Mouse (Mus musculus) heart, postnatal 14 days (tissue): ENCODE data around the gene S100pbp. TPM values are rescaled to one million over a fixed set of nuclear protein-coding genes. Genes with fewer than 3 reads are reported as not detected.

ENCODE experiments used
- DNase-seq, 2 experiments: peaks; one replicate each; pipeline ENCODE4 v3.0.0; 2021 to 2022
- intact Hi-C: fragments of 180-260 bp; cut with DNase I; formaldehyde crosslinking; loops from one replicate; pipeline ENCODE4 v1.15.1; 2025
- total RNA-seq, 2 experiments: library from RNA; stranded (reverse); gene quantifications; 2 replicates each; pipeline ENCODE4 v1.2.3; 2021

Gene S100pbp
- total RNA-seq, 2 experiments from 2014 or later, result 16.7 to 17.7 TPM

DNA sequence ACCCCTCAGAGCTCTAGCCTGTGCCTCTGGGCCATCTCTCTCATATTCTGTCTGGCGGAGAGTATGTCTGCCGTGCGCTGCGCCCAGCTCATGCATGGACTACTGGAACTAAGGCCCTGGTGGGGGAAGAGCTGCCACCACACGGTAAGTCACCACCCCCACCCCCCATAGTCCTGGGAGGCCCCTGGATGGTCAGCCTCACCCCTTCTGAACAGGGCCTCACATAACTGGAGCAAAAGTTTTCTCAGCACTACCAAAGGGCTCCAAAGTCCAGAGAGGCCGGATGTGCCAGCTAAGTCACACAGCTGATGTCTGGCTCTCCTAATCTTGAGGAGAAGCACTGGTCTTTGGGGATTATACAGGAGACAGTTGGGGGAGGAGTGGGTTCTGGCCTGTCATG, 78.7 kb downstream of the S100pbp start:
- DNase-seq, result no peak
- intact Hi-C loops, result no loop called here

DNA sequence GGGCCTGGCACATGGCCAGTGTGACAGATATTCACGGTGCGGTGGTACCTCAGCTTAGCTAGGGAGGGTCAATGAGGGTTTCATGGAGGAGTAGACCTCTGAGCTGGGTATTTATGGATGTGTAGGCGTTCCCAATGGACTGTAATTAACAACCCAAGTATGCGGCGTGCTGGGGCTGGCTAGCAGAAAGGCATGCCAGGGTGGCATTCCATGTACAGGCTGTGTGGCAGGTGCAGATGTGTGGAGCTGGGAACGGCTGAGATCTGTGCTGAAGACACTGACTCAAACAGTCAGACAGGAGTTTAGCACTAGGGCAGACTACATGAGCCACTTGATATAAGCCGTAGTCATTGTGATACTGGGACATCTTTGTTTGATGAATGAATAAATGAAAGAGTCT, 80.9 kb downstream of the S100pbp start:
- no peak for DNase-seq
- intact Hi-C loops, result no loop called here

DNA sequence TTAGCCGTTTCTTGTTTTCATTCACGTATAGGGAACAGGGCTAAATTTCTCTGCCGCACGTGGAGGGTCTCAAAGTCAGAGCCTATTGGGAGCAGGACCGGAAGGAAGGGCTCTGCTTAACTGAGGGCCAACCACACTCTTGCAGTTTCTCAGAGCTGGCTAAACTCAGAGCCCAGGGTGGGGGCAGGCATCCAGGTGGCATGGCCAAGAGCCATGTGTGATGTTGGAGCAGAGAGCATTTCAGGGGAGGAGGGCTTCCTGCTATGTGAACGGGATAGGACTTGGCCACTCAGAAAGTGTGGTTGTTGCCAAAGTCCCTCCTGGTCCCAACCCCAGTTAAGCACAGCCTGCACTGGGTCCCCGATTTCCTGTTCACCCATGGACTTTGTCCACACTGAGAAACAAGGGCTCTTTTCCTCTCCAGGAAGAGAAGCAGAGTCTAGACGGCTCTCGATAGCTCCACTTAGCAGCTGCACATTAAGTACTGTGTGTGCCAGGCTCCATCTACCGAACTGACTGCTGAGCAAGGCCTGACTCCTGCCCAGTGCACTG, 82.1 kb downstream of the S100pbp start:
- intact Hi-C loops, result no loop called here
- DNase-seq, result no peak

DNA sequence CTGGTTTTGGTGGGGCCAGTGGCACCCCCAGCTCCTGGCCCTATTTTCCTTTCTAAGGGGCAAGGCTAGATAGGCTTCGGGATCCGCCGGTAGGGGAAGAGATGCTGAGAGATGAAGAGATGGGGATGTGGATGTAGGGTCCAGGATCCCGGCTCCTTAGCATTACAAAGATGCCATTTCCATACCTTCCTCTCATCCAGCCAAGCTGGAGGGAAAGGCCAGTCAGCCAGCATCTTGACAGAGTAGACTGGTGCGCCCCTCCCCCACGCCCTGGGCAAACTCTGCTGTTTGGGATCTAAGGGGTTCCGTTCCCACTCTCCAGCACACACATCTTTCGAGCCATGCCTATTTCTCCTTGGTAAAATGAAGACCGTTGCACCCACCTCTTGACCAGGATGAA, 83.5 kb downstream of the S100pbp start:
- intact Hi-C loops, result no loop called here
- no peak for DNase-seq

DNA sequence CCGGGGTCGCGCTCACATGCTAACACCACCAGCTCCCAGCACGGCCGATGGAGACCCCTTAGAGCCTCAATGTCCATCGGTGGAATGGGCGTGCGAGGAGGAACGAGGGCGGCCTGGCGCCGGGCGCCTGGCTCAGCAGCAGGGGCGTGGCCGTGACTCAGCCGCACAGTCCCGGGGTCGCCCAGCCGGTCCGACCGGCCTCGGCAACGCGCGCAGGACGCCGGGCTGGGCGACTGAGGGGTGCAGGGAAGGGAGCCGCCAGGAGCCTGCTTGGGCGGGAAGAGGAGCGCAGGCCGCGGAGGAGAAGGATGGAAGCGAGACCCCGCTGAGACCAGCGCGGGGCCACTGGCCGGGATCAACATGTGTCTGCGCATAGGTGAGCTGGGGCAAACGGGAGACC, 84.2 kb downstream of the S100pbp start, which contains the start of gene Tmem54:
TSS of gene Tmem54 (plus strand) at position 193 of the 400 bp plus-strand sequence.
- DNase-seq, result no peak
- intact Hi-C loops, result no loop called here

DNA sequence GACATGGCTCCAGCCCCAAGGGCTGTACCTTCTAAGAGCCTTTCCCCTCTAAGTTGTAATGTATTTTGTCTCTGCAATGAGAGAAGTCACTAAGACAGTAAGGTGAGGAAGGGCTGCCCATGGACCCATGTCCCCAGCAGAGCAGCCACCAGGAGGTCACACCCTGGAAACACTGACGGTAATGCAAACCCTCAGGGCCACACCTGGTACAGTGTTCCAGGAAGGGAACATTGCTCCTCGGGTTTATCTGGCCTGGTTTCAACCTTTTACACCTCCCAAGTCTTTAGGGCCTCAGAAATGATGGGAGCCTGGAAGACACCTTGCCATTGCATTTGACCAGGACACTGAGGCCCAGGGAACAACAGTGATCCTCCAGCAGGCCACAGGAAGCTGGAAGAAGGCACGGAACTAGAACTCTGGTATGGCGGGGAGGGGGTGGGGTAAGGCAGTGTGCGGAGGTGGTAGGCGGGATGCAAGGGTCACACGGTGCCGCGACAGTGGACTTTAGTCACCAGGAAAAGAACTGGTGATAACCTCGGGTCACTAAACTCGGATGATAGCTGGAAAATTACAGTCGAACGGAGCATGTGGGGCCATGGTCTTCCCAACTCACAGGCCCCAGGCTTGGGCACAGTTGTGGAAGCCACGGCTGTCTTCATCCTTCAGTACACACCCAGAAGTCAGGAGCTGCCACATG, 87.2 kb downstream of the S100pbp start:
- intact Hi-C loops, result no loop called here
- no peak for DNase-seq

Other genes with a start within 250 kb of the S100pbp start
- 1 to 10 TPM; 2.5 to 3.2 TPM for gene Azin2, start 227.3 kb downstream of the S100pbp start, total RNA-seq
- gene Ak2, start 197.8 kb downstream of the S100pbp start, total RNA-seq, result 10 to 100 TPM; 66.0 to 66.7 TPM
- 10 to 100 TPM; 19.5 to 19.6 TPM for gene Rnf19b, start 131.5 kb downstream of the S100pbp start, total RNA-seq
- gene Tmem54, start 84.2 kb downstream of the S100pbp start, total RNA-seq, result not detected
- under 1 TPM in 1 of 2 experiments, not detected in 1; 0.41 TPM for gene Hpca, start 67.7 kb downstream of the S100pbp start, total RNA-seq
- gene Fndc5, start 52.7 kb downstream of the S100pbp start, total RNA-seq, result 100 to 1,000 TPM; 221 to 229 TPM
- gene Yars, start within 50 bp of the S100pbp start, total RNA-seq, result 10 to 100 TPM; 26.5 to 30.5 TPM
- gene C77080, start 71.7 kb upstream of the S100pbp start, total RNA-seq, result 1 to 10 TPM; 4.8 to 5.7 TPM
- gene Sync, start 97.9 kb upstream of the S100pbp start, total RNA-seq, result 10 to 100 TPM; 11.4 to 12.5 TPM
- gene Rbbp4, start 145.6 kb upstream of the S100pbp start, total RNA-seq, result 100 to 1,000 TPM in 1 of 2 experiments, 10 to 100 TPM in 1; 82.5 to 105 TPM
- 10 to 100 TPM; 20.7 to 20.9 TPM for gene Zbtb8os, start 146.0 kb upstream of the S100pbp start, total RNA-seq
- 1 to 10 TPM; 4.4 to 4.7 TPM for gene Zbtb8a, start 188.4 kb upstream of the S100pbp start, total RNA-seq